Mouse (Mus musculus): ENCODE results near the gene Agrn. TPM values are rescaled to one million over a fixed set of nuclear protein-coding genes. Genes with fewer than 3 reads are reported as not detected.
A peak's percentile ranks its signal among the peaks of the same experiment; 100 is the strongest.

The Agrn gene
- 100 to 1,000 TPM; 117 to 126 (median 122) TPM for total RNA-seq (2022)

DNA sequence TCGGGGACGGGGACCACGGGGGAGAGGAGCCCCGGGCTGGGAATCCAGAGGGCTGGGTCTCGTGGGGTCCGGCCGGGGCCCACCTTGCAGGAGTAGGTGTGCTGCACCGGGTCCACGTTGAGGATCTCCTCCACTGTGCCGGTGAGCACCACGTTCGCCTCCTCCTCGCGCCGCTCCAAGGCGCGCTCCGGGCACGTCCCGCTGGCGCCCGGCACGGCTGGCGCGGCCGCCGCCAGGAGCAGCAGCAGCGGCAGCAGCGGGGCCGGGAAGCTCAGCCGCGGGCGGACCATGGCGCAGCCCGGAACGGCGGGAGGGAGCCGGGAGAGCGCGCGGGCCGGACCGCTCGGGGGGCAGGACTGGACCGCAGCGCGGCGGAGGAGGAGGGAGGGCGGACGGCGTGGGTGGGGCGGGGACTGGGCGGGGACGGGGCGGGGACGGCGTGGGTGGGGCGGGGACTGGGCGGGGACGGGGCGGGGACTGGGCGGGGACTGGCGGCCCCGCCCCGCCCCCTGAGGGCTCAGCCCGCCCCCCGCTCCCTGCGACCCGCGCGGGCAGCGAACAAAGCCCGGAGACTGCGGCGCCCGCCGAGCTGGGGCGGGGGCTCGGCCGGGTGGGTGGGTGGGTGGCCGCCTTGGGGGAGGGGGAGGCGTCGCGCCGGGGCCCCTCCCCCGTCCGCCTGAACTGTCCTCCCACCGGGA lies at the start of gene Agrn:
Agrn (minus strand) TSS at position 358 of the 698 bp plus-strand sequence.
- DNase-seq (ENCODE audit: low spot score in 2 of 2) = no peak

DNA sequence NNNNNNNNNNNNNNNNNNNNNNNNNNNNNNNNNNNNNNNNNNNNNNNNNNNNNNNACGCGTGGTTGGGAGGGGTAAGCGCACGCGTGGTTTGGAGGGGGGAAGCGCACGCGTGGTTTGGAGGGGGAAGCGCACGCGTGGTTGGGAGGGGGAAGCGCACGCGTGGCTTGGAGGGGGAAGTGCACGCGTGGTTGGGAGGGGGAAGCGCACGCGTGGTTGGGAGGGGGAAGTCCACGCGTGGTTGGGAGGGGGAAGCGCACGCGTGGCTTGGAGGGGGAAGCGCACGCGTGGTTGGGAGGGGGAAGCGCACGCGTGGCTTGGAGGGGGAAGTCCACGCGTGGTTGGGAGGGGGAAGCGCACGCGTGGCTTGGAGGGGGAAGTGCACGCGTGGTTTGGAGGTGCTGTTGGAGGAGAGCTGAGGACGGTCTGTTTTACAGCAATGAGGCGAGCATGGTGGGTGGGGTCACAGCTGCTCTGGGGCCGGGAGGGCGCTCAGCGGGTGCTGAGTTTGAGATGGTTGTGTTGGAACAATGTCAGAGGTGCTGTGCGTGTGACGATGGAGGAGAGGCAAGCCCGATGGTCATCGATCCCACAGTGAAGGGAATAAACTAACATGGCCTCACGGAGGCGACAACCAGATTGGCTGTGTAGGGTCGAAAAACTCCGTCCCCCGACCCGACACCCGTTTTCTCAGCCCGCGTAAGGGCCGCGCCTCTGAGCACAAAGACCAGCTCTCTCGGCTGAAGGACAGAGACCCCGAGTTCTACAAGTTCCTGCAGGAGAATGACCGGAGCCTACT lies 39.6 kb upstream of the Agrn start:
- DNase-seq (ENCODE audit: low spot score in 2 of 2) = no peak

DNA sequence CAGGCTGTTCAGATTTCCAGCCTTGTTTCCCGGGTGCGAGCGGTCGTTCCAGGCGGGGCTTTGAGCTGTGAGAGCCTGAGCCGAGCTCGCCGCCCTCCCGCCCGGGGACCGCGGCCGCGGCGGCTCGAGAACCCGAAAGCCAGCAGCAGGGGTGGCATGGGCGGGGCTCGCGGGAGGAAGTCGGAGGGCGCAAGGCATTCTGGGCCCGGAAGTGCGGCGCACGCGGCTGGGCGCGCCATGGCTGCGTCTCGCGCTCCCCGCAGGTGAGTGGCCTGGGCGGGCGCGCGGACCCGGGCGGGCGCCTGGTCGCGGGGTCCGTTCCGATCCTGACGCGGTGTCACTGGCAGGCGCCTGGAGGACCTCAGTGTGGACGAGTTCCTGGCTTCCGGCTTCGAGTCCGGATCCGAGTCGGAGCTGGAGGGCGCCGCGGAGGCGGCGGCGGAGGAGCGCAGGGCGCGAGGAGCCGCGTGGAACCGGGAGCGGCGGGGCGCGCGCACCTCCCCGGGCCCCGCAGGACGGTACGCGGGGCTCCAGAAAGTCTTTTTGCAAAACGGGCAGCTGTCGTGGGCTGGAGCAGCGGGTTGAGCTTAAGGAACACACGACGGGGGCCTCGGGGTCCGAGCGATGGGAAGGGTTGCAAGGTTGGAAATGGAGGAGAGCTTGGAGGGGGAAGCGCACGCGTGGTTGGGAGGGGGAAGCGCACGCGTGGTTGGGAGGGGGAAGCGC lies 38.7 kb upstream of the Agrn start, which contains the start of gene Noc2l:
Noc2l (plus strand) TSS at position 203 of the 726 bp plus-strand sequence.
- peak; percentile 72 to 85 for DNase-seq (ENCODE audit: low spot score in 2 of 2)

DNA sequence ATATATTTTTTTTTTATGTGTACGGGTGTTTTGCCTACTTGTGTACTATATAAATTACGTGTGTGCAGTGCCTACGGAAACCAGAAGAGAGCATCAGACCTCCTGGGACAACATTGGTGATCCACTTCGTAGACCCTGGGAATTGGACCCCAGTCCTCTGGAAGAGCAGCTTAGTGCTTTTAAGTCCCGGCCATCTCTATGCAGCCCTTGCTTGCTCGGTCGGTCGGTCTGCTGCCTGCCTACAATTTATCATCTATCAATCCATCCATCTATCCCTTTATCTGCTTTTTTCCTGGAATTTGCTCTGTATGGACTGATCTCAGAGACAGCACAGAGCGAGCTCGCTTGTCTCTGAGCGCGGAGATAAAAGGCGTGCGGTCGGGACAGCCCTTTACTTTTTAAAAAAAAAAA lies 38.1 kb upstream of the Agrn start:
- DNase-seq (ENCODE audit: low spot score in 2 of 2) = no peak

DNA sequence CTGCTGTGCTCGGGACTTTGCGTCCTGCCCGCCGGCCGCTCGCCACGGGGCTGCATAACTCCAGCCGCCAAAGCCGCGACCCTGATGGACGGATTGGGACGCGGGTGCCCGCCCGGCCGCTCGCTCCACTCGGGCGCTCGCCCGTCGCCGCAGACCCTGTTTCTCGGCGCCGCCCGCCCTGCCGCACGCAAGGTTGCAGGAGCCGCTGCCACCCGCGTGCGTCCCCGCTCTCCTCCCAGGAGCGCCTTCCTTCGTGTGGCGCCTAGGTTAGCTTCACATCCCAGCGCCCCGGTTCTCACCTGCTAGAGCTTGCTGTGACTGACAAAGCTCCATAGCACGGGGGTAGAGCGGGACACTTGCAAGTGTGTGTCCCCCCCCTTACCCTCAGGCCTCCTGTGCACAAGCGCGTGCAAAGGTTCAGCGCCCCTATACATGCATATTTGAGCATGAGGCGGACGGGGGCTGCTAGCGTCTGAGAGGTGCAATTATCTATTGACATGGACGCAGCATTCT lies 37.5 kb upstream of the Agrn start, which contains the start of gene Plekhn1:
Plekhn1 (minus strand) TSS at position 157 of the 513 bp plus-strand sequence.
- peak; percentile 51 to 67 for DNase-seq (ENCODE audit: low spot score in 2 of 2)

DNA sequence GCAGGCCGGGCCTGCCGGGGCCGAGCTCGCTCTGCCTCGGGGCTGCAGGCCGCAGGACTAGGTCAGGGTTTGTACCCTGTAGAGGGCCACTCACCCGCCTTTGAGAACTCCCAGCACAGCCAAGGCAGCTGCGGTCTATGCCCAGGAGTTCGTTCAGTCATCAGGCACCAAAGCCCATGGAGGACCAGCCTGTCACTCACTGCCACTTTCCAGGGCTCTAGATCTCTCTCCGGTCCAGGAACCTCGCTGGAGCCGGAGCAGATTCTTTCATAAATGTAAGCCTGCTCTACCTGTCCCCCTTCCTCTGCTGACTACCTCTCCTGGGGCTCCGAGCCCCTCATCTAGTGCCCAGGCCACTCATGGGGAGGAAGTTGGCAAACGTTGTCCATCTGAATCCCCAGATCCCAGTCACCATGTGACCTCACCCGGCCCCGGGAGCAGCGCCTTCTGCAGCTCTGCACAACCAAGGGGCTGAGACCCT lies 36.8 kb upstream of the Agrn start:
- no peak for DNase-seq (ENCODE audit: low spot score in 2 of 2)

DNA sequence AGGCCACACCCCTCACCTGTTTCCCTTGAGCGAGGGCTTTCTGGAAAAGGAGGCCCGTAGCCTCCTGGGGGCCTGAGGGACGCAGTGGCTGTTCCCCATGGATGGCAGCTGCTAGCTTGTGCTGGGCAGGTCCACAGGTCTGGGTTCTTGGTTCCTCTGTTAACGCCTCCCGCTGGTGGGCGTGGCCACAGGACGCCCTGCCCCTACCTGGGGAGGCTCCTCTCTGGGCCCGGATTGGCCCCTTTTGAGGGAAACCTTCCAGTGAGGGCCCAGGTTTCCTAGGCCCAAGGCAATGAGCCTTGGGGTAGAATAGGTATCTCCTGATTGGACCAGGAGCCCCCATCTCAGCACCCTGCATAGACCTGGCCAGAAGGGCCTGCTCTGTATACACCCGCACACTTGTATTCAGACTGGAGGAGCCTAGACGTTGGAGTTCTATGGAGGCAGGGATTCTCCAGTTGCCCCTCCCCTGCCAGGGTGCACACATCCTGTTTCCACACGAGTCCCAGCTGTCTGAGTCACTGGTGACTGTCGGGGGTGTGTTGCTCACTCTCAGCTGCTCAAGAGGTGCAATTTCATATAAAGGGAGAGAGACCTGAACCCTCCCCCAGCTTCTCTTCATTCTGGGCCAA lies 31.2 kb upstream of the Agrn start:
- no peak for DNase-seq (ENCODE audit: low spot score in 2 of 2)

DNA sequence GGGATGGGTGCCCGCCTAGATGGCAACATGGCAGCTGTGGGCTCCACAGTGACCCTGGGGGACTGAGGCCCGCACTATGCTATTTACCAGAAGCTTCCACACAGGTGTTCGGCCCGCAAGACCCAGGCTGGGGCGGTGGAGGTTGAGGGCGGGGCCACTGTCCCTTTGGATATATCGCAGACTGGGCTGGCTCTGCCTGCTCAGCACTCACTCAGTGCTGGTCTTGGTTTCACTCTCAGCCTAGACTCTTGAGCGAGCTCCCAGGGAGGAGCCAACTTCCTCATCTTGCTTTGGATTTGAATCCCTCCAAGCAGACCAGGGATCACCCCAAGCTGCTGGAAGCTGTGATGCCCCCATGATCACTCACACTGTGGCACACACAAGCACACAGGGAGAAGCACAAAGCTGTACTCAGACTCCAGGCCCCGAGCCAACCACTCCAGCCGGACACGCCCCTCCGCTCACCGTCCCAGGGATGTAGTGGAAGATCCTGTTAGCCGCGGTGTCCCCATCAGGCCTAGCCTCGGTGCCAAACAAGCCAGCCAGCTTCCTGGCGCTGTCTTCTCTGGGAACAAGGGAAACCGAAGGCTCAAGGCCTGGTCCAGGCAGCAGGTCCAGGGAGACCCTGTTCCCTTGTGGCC lies 30.6 kb upstream of the Agrn start:
- DNase-seq (ENCODE audit: low spot score in 2 of 2) = no peak

DNA sequence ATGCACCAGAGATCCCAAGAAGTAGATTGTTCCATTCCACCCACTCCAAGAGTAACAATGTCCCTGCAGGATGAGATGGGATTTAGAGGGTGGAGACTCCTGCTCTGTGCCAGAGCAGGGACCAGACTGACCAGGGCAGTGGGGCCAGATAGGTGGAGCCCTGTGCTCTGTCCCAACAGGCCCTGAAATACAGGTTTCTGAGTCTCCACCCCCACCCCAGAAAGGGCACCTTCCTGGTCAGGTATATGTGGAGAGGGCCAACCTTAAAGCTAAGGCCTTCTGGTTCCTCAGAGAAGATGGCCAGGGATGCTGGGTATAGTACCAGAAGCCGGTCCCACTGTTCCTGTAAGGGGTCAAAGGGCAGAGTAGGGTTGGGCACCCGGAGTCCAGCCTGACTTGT lies 27.0 kb upstream of the Agrn start:
- no peak for DNase-seq (ENCODE audit: low spot score in 2 of 2)

DNA sequence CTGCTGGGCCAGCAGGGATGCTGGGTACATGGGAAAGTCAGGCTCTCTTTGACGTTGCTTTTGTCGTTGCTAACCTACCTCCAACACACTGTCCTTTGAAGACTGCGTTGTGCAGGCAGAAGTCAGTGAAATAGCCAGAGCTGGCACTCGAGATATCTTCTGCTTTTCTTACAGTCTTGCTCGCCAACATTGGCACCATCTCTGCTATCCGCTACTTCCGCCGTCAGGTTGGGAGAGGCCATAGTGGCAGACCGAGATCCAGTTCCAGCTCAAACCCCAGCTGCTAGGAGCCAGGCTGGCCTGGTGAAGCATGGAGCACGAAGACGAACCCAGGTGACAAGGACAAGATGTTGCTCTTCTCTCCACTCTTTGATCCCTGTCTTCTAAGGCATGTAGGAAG lies 22.6 kb upstream of the Agrn start:
- DNase-seq (ENCODE audit: low spot score in 2 of 2) = no peak

DNA sequence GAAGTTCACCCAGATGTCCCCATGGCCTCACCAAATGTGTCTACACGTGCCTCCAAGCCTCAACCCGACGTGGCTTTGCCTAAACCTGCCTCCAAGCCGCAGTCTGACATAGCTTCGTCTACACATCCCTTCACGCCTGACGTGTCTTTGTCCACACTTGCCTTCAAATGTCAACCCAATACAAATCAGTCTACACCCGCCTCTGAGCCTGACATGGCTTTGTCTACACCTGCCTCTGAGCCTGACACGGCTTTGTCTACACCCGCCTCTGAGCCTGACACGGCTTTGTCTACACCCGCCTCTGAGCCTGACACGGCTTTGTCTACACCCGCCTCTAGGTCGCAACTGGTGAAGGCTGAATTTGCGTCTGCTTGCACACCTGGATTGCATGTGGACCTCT lies 20.6 kb upstream of the Agrn start:
- no peak for DNase-seq (ENCODE audit: low spot score in 2 of 2)

DNA sequence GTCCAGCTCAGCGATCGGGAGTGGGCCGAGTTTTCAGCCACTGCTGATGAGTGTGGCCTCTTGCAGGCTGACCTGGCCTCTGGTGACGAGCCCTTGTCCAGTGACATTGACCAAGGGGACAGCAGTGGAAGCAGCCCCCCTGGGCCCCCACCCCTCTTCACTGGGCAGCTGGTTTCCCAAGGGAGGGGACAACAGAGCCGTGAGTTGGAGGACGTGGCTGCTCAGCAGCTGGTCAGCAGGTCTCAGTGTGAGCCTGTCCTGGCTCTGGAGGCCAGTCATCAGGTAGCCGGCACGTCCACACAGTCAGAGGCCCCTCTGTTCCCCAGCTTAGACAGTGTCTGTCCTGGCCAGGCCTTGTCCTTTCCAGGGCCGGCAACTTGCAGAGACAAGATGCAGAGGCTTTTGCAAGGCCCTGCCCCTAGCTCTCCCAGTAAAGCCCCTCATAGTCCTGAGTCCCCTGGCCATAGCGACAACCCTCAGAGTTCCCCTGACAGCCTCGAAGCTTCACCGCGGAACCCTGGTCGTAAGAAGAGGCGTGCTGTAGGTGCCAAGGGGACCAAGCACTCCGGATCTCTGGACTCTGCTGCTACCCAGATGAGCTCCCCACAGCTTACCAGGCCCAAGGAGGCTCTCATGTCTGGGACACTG lies 19.9 kb upstream of the Agrn start:
- no peak for DNase-seq (ENCODE audit: low spot score in 2 of 2)

DNA sequence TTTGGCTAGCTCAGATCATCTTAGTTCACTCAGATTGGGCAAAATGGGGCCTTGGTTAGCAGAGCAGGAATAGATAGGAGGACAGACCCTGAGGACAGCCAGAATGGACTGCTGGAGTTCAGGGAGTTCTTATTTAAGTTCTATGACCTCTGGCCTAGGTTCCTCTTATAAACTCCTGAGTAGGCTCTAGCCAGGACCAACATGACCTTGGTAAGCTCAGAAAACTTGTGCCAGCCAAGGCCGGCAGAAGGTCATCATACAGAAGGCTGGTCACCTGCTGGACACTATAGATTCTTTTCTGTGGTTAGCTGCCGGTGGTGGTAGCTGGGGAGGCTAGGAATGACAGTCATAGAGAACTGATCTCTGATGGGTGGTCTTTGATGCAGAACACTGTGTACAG lies 18.9 kb upstream of the Agrn start:
- DNase-seq (ENCODE audit: low spot score in 2 of 2) = no peak

DNA sequence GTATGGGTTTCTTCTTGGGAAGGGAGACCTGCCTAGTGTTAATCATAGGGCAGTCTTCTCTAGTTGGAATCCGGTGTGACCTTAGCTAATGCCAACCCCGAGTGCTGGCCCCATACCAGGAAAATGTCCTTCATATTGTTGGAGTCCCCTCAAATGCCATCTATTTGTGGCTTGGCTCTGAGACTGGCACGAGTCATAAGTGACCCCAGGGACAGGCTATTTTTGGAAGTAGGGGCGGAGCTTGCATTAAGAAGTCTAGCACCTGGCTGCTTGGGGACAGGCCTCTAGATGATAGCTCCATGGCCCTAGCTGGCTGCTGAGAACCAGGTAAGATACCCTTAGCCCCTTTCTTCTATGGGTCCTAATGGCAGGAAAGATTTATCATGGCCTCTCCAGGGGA lies 18.4 kb upstream of the Agrn start, which contains the start of gene Perm1:
Perm1 (plus strand) TSS at position 220 of the 400 bp plus-strand sequence.
- no peak for DNase-seq (ENCODE audit: low spot score in 2 of 2)

DNA sequence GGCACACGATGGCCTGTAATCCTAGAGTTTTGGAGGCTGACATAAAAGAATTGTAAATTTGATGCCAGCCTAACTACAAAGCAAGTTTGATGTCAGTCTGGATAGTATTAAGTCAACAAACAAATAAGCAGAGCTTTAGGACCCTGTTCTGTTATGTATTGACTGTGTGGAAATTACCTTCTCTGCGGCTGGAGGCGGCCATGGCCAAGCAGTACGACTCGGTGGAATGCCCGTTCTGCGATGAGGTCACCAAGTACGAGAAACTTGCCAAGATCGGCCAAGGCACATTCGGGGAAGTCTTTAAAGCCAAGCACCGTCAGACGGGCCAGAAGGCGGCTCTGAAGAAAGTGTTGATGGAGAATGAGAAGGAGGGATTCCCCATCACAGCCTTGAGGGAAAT lies 15.8 kb upstream of the Agrn start:
- no peak for DNase-seq (ENCODE audit: low spot score in 2 of 2)

DNA sequence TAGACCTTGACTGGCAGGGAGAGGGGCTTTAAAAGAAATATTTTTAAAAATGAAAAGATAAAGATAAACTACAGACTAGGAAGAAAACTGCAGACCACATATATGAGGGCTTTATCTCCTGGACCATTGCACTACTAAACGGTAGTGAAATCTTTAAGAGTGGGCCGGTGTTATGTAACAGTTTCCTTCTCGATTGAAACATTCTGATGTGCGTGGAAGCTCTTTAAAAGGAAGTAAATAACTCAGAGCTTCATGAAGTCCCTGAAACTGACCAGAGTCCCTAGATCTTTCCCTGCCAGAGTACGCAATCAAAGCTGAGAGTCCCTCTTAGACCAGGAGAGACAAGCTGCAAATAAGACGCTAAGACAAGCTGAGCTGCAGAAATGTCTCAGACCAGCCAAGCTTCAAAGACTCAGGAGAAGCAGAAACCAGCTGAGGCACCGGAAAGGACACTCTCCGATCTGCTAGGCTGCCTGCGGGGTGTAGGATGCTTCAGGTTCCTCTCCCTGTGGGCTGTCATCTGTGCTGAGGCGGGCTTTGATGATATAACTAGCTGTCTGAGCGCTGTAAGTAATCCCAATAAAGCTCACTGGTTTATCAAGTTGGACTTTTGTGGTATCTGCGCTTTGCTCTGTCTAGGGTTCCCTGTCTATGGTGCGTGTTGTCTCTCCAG lies 12.8 kb upstream of the Agrn start:
- no peak for DNase-seq (ENCODE audit: low spot score in 2 of 2)

DNA sequence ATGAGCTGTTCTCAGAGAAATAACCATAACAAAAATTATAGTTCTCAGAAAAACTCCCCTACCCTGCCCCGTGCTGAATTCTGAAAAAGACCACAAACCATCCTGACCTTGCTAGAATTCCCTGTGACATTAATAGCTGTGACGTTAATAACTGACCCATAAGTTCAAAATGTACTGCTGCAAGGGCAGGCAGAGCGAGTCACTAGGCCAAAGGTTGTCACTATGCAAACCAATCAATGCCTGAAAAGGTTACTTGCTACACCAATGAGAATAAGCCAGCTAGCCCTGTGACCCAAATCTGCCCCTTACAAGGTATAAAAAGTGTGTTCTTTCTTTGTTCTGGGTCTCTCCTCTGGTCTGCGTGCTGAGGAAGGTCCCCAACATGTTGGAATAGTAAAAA lies 11.6 kb upstream of the Agrn start:
- DNase-seq (ENCODE audit: low spot score in 2 of 2) = no peak

DNA sequence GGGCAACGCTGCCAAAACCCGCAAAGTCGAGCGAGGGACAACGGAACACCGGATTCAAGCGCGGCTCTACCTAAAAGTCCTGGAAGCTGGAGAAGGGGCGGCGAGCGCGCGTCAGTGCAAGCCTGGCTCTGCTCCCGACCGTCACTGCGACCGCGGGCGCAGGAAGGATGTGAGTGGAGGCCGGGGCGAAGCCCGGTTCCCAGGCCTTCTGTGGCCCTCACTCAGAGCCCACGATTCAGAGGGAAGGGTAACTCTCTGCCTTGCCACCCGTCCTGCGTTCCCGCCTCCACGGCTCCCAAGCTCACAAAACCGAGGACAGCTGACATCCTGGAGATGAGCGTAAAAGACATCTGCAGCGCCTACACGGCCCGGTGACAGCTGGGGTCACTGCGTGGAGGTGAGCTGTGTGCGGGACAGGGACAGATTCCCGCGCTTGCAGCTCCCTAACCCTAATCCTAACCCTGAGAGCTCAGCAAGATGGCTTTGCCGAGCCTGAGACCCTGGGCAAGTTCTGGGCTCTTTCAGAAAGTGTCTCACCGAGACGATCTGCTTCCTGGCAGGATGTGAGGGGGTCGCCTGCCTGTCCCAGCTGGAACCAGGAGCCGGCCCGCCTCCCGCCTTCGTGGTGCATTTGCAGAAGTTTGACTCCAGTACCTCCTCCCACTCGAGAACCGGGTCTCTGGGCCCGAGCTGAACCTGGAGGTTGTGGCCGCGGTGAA lies 6.3 kb upstream of the Agrn start:
- no peak for DNase-seq (ENCODE audit: low spot score in 2 of 2)

DNA sequence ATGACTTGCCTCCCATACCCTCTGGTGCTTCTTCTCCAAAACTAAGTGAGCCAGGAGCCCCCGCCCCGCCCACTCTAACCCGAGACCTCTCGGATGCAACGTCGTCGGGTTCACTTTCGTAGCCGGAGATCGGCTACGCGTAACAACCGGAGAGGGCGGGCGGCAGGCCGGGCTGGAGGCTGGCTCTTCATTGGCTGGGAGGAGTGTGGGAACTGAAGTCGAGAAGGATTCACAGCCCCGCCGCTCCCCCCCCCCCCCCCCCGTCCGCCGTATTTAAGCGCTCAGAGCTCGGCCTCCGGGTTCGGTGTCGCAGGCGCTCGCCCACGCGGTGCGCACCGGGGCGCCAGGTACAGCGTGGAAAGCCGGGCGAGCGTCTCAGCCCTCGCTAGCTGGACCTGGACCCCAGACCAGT lies 5.7 kb upstream of the Agrn start, which contains the start of gene AW011738:
AW011738 (plus strand) TSS at position 304 of the 412 bp plus-strand sequence.
- DNase-seq (ENCODE audit: low spot score in 2 of 2) = no peak
